Mouse (Mus musculus) stomach, postnatal 0 days (tissue): ENCODE results near the gene Gm5431.

Source experiments
- CTCF ChIP-seq: IDR thresholded peaks from 2 replicates; pipeline ENCODE4 v1.5.1; 2016; ENCODE audit warnings: antibody characterized with exemption, low read depth, mild to moderate bottlenecking, moderate library complexity
- EP300 ChIP-seq: optimal IDR thresholded peaks from 2 replicates; pipeline ENCODE3; 2016; ENCODE audit warnings: antibody characterized with exemption

GRCm38 (mm10) chr11:48913611-48914010 is 11.6 kb upstream of the Gm5431 start:
- no peak for TF ChIP-seq CTCF
- no peak for TF ChIP-seq EP300
